30 mouse cellular contexts compared by ENCODE assay signal in the genomic region with DNA sequence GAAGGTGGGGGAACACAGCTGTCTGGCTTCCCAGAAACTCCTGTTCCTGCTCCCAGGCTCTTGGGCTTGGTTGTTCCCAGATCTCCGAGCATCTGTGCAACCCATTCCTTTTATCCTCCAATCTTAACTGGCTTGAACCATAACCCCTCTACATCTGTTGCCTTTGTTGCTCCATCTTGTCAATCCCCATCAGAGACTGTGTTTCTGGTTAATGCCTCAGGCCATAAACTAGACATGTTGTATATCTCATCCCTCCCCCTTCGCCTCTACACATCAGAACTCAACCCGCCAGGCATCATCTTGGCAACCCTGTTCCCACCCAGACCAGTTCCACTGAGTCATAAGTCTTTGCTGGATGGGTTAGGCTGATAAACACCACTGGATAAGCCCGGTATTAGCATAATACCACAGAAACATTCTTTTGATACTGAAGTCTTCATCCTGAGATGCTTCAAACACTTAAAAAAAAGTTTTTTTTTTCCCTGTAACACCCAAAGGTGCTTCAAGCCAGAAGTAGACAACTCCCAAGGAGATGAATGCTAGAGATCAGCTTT. TPM values are rescaled to one million over a fixed set of nuclear protein-coding genes. Genes with fewer than 3 reads are reported as not detected.
"Had no signal": no experiment of that assay in that cellular context is flagged by ENCODE, and none has a peak within 500 bp of the region (broad histone marks: within the 10 kb centered on the region; RNA-seq: fewer than 3 reads in every experiment).

No protein-coding gene starts in this region.

- H3K4me2 ChIP-seq: heart, embryonic 11.5 days; heart, embryonic 13.5 days; heart, embryonic 15.5 days; hindbrain, embryonic 13.5 days; hindbrain, embryonic 15.5 days; kidney, embryonic 15.5 days; limb, embryonic 12.5 days; liver, embryonic 11.5 days; liver, embryonic 13.5 days; liver, embryonic 15.5 days had no signal

- DNase-seq: gastrocnemius, postnatal 14 days; gastrocnemius, postnatal 36 days; heart, adult 2 months; heart, postnatal 14 days; heart, postnatal 36 days; kidney, adult 2 months; kidney, adult 9 months; kidney, postnatal 14 days; kidney, postnatal 36 days; layer of hippocampus, adult 9-11 months; layer of hippocampus, postnatal 36 days; left cerebral cortex, postnatal 4 days; liver; liver, embryonic 13.5 days had no signal

- H3K27ac ChIP-seq: heart, adult 2 months; heart, embryonic 13.5 days; heart, embryonic 15.5 days; hindbrain, embryonic 13.5 days; hindbrain, embryonic 15.5 days; hindbrain, postnatal 0 days; kidney, embryonic 15.5 days; kidney, postnatal 0 days; limb, embryonic 12.5 days; liver, embryonic 13.5 days; liver, embryonic 15.5 days had no signal

- H3K9me3 ChIP-seq: heart, embryonic 15.5 days; hindbrain, embryonic 13.5 days; hindbrain, embryonic 15.5 days; kidney, embryonic 15.5 days; liver, embryonic 13.5 days; liver, embryonic 15.5 days had no signal

- H3K27me3 ChIP-seq: heart, embryonic 13.5 days; heart, embryonic 15.5 days; hindbrain, embryonic 13.5 days; hindbrain, embryonic 15.5 days; kidney, embryonic 15.5 days; limb, embryonic 12.5 days; liver, embryonic 13.5 days; liver, embryonic 15.5 days had no signal

- H3K4me3 ChIP-seq: heart, adult 2 months; heart, embryonic 13.5 days; heart, embryonic 15.5 days; hindbrain, embryonic 13.5 days; hindbrain, embryonic 15.5 days; kidney, embryonic 15.5 days; limb, embryonic 12.5 days; liver, embryonic 13.5 days; liver, embryonic 15.5 days had no signal

- H3K4me1 ChIP-seq: heart, embryonic 13.5 days; heart, embryonic 15.5 days; hindbrain, embryonic 13.5 days; hindbrain, embryonic 15.5 days; kidney, embryonic 15.5 days; limb, embryonic 12.5 days; liver, embryonic 13.5 days; liver, embryonic 15.5 days had no signal

- H3K9ac ChIP-seq: heart, embryonic 13.5 days; heart, embryonic 15.5 days; hindbrain, embryonic 13.5 days; hindbrain, embryonic 15.5 days; kidney, embryonic 15.5 days; limb, embryonic 12.5 days; liver, embryonic 13.5 days; liver, embryonic 15.5 days had no signal

- ATAC-seq: hindbrain, postnatal 0 days; intestine, embryonic 16.5 days had no signal

- H3K36me3 ChIP-seq: heart, embryonic 13.5 days; heart, embryonic 15.5 days; hindbrain, embryonic 13.5 days; hindbrain, embryonic 15.5 days; kidney, embryonic 15.5 days; limb, embryonic 12.5 days; liver, embryonic 13.5 days; liver, embryonic 15.5 days had no signal

RNA-seq across cellular contexts. Expression of gene Zc2hc1b, which starts 24.9 kb away (rescaled TPM):
- polyA plus RNA-seq: gonadal fat pad, adult 2 months; heart, adult 2 months; heart, embryonic 11.5 days; heart, embryonic 13.5 days; heart, embryonic 15.5 days; heart, postnatal 0 days; hindbrain, embryonic 11.5 days; hindbrain, embryonic 13.5 days; hindbrain, embryonic 15.5 days; hindbrain, postnatal 0 days; intestine, embryonic 16.5 days; kidney, adult 2 months; kidney, embryonic 15.5 days; kidney, postnatal 0 days; large intestine, adult 2 months; limb, embryonic 12.5 days; liver, embryonic 11.5 days; liver, embryonic 13.5 days; liver, embryonic 15.5 days had no signal
